Mouse (Mus musculus): Measurements from ENCODE around the gene Bcl2. TPM values are rescaled to one million over a fixed set of nuclear protein-coding genes. Genes with fewer than 3 reads are reported as not detected.

The Bcl2 gene
- total and polyA plus RNA-seq, 3 experiments = 30.9 to 87.0 (median 38.8) TPM

GRCm38 (mm10) chr1:106570870-106571269, 143.2 kb downstream of the Bcl2 start:
- Histone ChIP-seq H3K27me3 (ENCODE audit: control insufficient read depth in 1 of 2, insufficient read depth in 2 of 2, low read length in 2 of 2) (no peaks in the 10 kb centered on the region; a peak in 1 of 4 replicates), H3K9me3 (replicated peaks; ENCODE audit: insufficient read depth, low read length) (no peaks in the 10 kb centered on the region), H3K36me3 (ENCODE audit: control insufficient read depth in 1 of 2, insufficient read depth in 2 of 2, low read length in 2 of 2) (no peaks in the 10 kb centered on the region), H3K27ac (ENCODE audit: control insufficient read depth, low read depth, low read length) (no peak overlapping the region), H3K79me2 (ENCODE audit: control insufficient read depth, insufficient read depth, low read length, poor library complexity) (no peaks in the 10 kb centered on the region), H3K4me1 (ENCODE audit: control insufficient read depth in 1 of 2, insufficient read depth in 2 of 2, low read length in 2 of 2) (no peaks in the 10 kb centered on the region), H3K9ac (ENCODE audit: control insufficient read depth, low read depth, low read length, poor library complexity, severe bottlenecking) (no peak overlapping the region), H3K4me3 (ENCODE audit: control insufficient read depth in 1 of 2, insufficient read depth in 1 of 2, low read depth in 2 of 2, low read length in 2 of 2) (no peak overlapping the region)
- TF ChIP-seq RCOR1 (IDR thresholded peaks at IDR 0.05; ENCODE audit: low read depth, low read length) (no peak), MAFK (IDR thresholded peaks at IDR 0.05; ENCODE audit: borderline replicate concordance, low read depth, low read length) (no peak), MYB (IDR thresholded peaks at IDR 0.05; ENCODE audit: low read depth, low read length) (peak; percentile 32; the same call in 1 of the 2 replicates), EP300 (IDR thresholded peaks at IDR 0.05; ENCODE audit: low read depth in 1 of 2, low read length in 2 of 2) (0 out of 4 replicates have a peak, but pooled peaks of 1 of the 2 experiments have one; percentile 23)
- no peak for DNase-seq (ENCODE audit: low read depth, low spot score)

GRCm38 (mm10) chr1:106570366-106570765, 143.7 kb downstream of the Bcl2 start:
- H3K36me3 ChIP-seq (ENCODE audit: control insufficient read depth in 1 of 2, insufficient read depth in 2 of 2, low read length in 2 of 2) = no peaks in the 10 kb centered on the region
- TF ChIP-seq MAFK (IDR thresholded peaks at IDR 0.05; ENCODE audit: borderline replicate concordance, low read depth, low read length) (no peak), MYC (IDR thresholded peaks at IDR 0.05; ENCODE audit: low read depth, low read length) (no peak), MAX (IDR thresholded peaks at IDR 0.05; ENCODE audit: low read length) (no peak)
- H3K4me1 ChIP-seq (ENCODE audit: control insufficient read depth in 1 of 2, insufficient read depth in 2 of 2, low read length in 2 of 2) = no peaks in the 10 kb centered on the region
- no peak overlapping the region for H3K27ac ChIP-seq (ENCODE audit: control insufficient read depth, low read depth, low read length)
- H3K9me3 ChIP-seq (replicated peaks; ENCODE audit: insufficient read depth, low read length) = no peaks in the 10 kb centered on the region
- no peaks in the 10 kb centered on the region for H3K79me2 ChIP-seq (ENCODE audit: control insufficient read depth, insufficient read depth, low read length, poor library complexity)
- DNase-seq (ENCODE audit: low read depth, low spot score) = no peak
- no peaks in the 10 kb centered on the region; a peak in 1 of 4 replicates for H3K27me3 ChIP-seq (ENCODE audit: control insufficient read depth in 1 of 2, insufficient read depth in 2 of 2, low read length in 2 of 2)
- no peak overlapping the region for H3K4me3 ChIP-seq (ENCODE audit: control insufficient read depth in 1 of 2, insufficient read depth in 1 of 2, low read depth in 2 of 2, low read length in 2 of 2)
- no peak overlapping the region for H3K9ac ChIP-seq (ENCODE audit: control insufficient read depth, low read depth, low read length, poor library complexity, severe bottlenecking)

- H3K27me3 ChIP-seq (ENCODE audit: control insufficient read depth in 1 of 2, insufficient read depth in 2 of 2, low read length in 2 of 2) = no peaks in the 10 kb centered on the region; a peak in 1 of 4 replicates
- no peak overlapping the region for H3K9ac ChIP-seq (ENCODE audit: control insufficient read depth, low read depth, low read length, poor library complexity, severe bottlenecking)
- no peaks in the 10 kb centered on the region for H3K4me1 ChIP-seq (ENCODE audit: control insufficient read depth in 1 of 2, insufficient read depth in 2 of 2, low read length in 2 of 2)
- no peaks in the 10 kb centered on the region for H3K9me3 ChIP-seq (replicated peaks; ENCODE audit: insufficient read depth, low read length)
- no peak for DNase-seq (ENCODE audit: low read depth, low spot score)
- TF ChIP-seq SMC3 (IDR thresholded peaks at IDR 0.05; ENCODE audit: low read depth, low read length) (no peak), MAZ (IDR thresholded peaks at IDR 0.05; ENCODE audit: low read depth, low read length) (no peak), BHLHE40 (IDR thresholded peaks at IDR 0.05; ENCODE audit: borderline replicate concordance, low read depth, low read length) (no peak), SIN3A (IDR thresholded peaks at IDR 0.05; ENCODE audit: low read length) (no peak), ETS1 (IDR thresholded peaks at IDR 0.05; ENCODE audit: low read depth, low read length) (no peak), GATA1 (IDR thresholded peaks at IDR 0.05; ENCODE audit: low read depth, low read length) (no peak), ELF1 (IDR thresholded peaks at IDR 0.05; ENCODE audit: low read depth, low read length) (no peak), MXI1 (IDR thresholded peaks at IDR 0.05; ENCODE audit: low read depth, low read length) (no peak), MYC (IDR thresholded peaks at IDR 0.05; ENCODE audit: low read depth, low read length) (no peak), GABPA (IDR thresholded peaks at IDR 0.05; ENCODE audit: low read depth, low read length) (no peak), KAT2A (conservative IDR thresholded peaks at IDR 0.05; ENCODE audit: low read depth, low read length) (no peak), TBP (IDR thresholded peaks at IDR 0.05; ENCODE audit: low read depth, low read length) (no peak), MYB (IDR thresholded peaks at IDR 0.05; ENCODE audit: low read depth, low read length) (no peak), MAX (IDR thresholded peaks at IDR 0.05; ENCODE audit: low read length) (no peak)
- H3K27ac ChIP-seq (ENCODE audit: control insufficient read depth, low read depth, low read length) = no peak overlapping the region
- H3K79me2 ChIP-seq (ENCODE audit: control insufficient read depth, insufficient read depth, low read length, poor library complexity) = no peaks in the 10 kb centered on the region
- no peak overlapping the region for H3K4me3 ChIP-seq (ENCODE audit: control insufficient read depth in 1 of 2, insufficient read depth in 1 of 2, low read depth in 2 of 2, low read length in 2 of 2)
- no peaks in the 10 kb centered on the region for H3K36me3 ChIP-seq (ENCODE audit: control insufficient read depth in 1 of 2, insufficient read depth in 2 of 2, low read length in 2 of 2)
These were observed 144.4 kb downstream of the Bcl2 start for GRCm38 (mm10) chr1:106569674-106570073.
